Mouse (Mus musculus): ENCODE data around the gene Entr1.

Entr1 gene

DNA sequence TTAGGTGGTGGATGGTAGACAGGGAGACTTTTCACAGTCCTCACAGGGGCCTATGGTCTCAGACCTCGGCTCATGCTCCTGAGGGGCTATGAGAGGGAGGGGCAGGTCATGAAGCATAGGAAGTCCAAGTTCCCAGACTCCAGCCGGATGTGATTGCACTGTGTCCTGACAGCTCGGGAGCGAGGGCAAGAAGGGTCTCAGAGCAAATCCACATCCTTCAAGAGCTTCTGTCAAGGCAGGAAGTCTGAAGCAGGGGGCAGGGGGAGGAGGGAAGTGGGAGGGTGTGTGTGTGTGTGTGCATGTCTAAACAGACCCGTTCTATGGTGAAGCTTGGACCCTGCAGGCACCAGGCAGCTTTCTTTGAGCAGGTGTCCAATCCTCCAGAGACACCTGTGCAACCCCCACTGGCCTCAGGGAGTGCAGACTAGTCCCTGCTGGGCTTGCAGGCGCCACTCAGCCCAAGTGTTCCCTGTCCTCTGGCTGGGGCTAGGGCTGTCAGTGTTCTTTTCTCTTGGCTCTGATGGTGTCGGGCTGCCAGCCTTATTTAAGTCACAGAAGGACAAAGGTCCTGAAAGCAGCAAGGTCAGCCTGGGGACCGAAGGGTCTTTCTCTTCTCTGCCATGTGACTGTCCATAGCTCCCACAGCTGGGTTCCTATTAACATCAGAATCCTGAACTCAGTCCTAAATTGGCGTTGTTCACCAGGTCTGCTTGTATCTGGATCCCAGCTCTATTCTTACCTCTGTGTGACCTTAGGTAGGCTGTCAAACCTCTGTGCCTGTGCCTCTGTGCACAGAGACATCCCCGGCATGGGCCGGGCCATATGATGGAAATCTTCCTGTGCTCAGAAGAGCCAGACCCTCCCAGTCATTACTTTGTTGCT lies 46.3 kb downstream of the Entr1 start:
- 71% methylated on average over 11 of the region's 11 CpGs for WGBS

- 36% methylated on average over 10 of the region's 10 CpGs for WGBS
Observed at GRCm38 (mm10) chr2:26342044-26342443, 47.1 kb downstream of the Entr1 start.

DNA sequence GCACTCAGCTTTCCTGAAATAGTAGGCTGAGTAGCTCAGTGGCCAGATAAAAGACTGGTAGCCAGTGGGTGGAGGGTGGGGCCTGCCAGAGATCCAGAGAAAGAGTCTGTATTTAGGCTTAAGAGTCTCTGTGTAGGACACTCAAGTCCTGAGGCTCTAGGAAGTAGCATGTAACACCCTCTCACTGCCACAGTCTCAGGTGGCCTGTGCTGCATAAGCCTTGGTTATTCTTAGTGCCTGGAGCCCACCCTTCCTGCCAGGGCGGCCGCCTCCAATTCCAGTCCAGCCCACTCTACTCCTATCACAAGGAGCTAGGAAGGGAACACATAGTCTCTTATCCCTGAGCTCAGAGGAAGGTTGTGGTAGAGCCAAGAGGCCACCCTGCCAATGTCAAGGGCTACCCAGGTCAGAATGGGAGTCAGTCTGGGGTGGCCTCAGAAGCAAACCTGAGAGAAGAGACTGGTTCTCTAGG lies 47.6 kb downstream of the Entr1 start:
- WGBS, result 44% methylated on average over 2 of the region's 2 CpGs

- WGBS, result 67% methylated on average over 5 of the region's 5 CpGs
Observed at GRCm38 (mm10) chr2:26339204-26339551, 49.9 kb downstream of the Entr1 start.

- WGBS, result 59% methylated on average over 9 of the region's 13 CpGs
Observed at GRCm38 (mm10) chr2:26338302-26339203, 50.6 kb downstream of the Entr1 start.

Measured in cerebral cortex, adult 2 months (tissue).